Mouse (Mus musculus) CH12F3 (cell line): Measurements from ENCODE around the gene Btbd2.

ENCODE experiments used
- in situ Hi-C: fragments of 300-500 bp; cut with MboI; formaldehyde crosslinking; loops from 2 replicates; pipeline ENCODE4 v1.14.3; 2020; ENCODE audit warnings: low sequenced_read_pairs

Gene Btbd2

GRCm38 (mm10) chr10:80692249-80693165 is 35.6 kb upstream of the Btbd2 start:
- in situ Hi-C loops, result no loop called here

GRCm38 (mm10) chr10:80687850-80688249 is 31.0 kb upstream of the Btbd2 start:
- in situ Hi-C loops, result no loop called here

GRCm38 (mm10) chr10:80686617-80687016 is 29.7 kb upstream of the Btbd2 start:
- in situ Hi-C loops, result no loop called here

- in situ Hi-C loops, result loop anchor here (5.0 kb wide), 1 partner anchor 108 kb away; the partner anchor contains the start of gene Klf16
Measured at GRCm38 (mm10) chr10:80684984-80685383, 28.1 kb upstream of the Btbd2 start.

GRCm38 (mm10) chr10:80684214-80684613 is 27.3 kb upstream of the Btbd2 start:
- in situ Hi-C loops, result loop anchor here (5.0 kb wide), 1 partner anchor 107 kb away; the partner anchor contains the start of gene Klf16

GRCm38 (mm10) chr10:80683647-80684046 is 26.8 kb upstream of the Btbd2 start:
- in situ Hi-C loops, result loop anchor here (5.0 kb wide), 1 partner anchor 106 kb away; the partner anchor contains the start of gene Klf16

- in situ Hi-C loops, result loop anchor here (5.0 kb wide), 1 partner anchor 105 kb away; the partner anchor contains the start of gene Klf16
Measured at GRCm38 (mm10) chr10:80682003-80682402, 25.1 kb upstream of the Btbd2 start.

- in situ Hi-C loops, result loop anchor here (5.0 kb wide), 1 partner anchor 103 kb away; the partner anchor contains the start of gene Klf16
Measured at GRCm38 (mm10) chr10:80680260-80680696, 23.4 kb upstream of the Btbd2 start.

- in situ Hi-C loops, result loop anchor here (5.0 kb wide), 1 partner anchor 102 kb away; the partner anchor contains the start of gene Klf16
Measured at GRCm38 (mm10) chr10:80679556-80680259, 22.8 kb upstream of the Btbd2 start.

- in situ Hi-C loops, result no loop called here
Measured at GRCm38 (mm10) chr10:80678601-80679377, 21.9 kb upstream of the Btbd2 start.

- in situ Hi-C loops, result no loop called here
Measured at GRCm38 (mm10) chr10:80677942-80678436, 21.1 kb upstream of the Btbd2 start, which contains the start of gene Mknk2. Gene Mknk2 (minus strand): TSS chr10:80678112.

- in situ Hi-C loops, result no loop called here
Measured at GRCm38 (mm10) chr10:80677128-80677875, 20.4 kb upstream of the Btbd2 start.

GRCm38 (mm10) chr10:80676198-80676928 is 19.5 kb upstream of the Btbd2 start:
- in situ Hi-C loops, result no loop called here

- in situ Hi-C loops, result no loop called here
Measured at GRCm38 (mm10) chr10:80675405-80676197, 18.7 kb upstream of the Btbd2 start.

- in situ Hi-C loops, result no loop called here
Measured at GRCm38 (mm10) chr10:80674851-80675404, 18.1 kb upstream of the Btbd2 start.

- in situ Hi-C loops, result no loop called here
Measured at GRCm38 (mm10) chr10:80674161-80674711, 17.4 kb upstream of the Btbd2 start.

GRCm38 (mm10) chr10:80673690-80674089 is 16.8 kb upstream of the Btbd2 start:
- in situ Hi-C loops, result no loop called here
